Mouse (Mus musculus): ENCODE data around the gene Robo1.

- TF ChIP-seq CTCF (IDR thresholded peaks at IDR 0.05; ENCODE audit: low read depth) = no peak
- no peak for TF ChIP-seq EP300 (optimal IDR thresholded peaks at IDR 0.05)
Measured at GRCm38 (mm10) chr16:72563196-72563963, 255.3 kb downstream of the Robo1 start.
